Mouse (Mus musculus): ENCODE results near the gene Cd86.

Cd86 gene

GRCm38 (mm10) chr16:36655199-36655598, 10.7 kb downstream of the Cd86 start:
- no peak for DNase-seq

GRCm38 (mm10) chr16:36651174-36651766, 14.6 kb downstream of the Cd86 start:
- no peak for DNase-seq

DNA sequence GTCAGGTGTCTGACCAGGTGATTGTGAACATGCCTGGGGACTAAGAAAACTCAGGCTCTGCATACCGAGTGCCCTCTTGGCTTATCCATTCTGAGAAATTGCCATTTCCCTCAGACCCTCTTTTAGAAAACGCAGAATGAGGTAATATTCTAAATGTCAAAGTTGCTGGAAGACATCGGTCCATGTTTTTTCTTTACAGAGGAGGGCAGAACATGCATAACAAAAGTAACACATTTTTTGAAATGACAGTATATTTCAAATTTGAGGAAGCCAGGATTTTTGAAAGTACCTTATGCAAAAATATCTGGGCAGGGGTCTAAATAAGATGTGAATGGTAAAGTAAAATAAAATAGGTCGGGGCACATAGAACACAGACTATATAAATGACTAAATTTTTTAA, 15.4 kb downstream of the Cd86 start:
- no peak for DNase-seq

DNA sequence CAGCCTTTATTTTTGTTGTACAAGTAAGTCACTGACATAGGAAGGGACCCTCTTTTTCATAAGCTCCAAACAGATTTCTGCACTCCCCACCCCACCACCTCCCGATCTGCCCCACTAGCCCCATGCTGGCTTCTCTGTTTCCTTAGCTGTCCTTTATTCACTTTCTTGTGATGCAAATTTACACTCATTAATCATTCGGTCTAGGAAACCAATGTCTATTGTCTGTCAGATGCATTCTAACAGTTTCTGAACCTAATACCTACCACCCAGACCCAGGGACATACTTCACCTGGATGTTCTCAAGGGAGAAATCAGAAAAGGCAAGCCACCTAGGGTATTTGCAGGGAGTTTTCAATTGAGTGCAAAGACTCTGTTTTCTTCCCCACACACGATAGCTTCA, 16.6 kb downstream of the Cd86 start:
- DNase-seq = no peak

- no peak for DNase-seq
These were observed 20.8 kb downstream of the Cd86 start for GRCm38 (mm10) chr16:36645124-36645523.

DNA sequence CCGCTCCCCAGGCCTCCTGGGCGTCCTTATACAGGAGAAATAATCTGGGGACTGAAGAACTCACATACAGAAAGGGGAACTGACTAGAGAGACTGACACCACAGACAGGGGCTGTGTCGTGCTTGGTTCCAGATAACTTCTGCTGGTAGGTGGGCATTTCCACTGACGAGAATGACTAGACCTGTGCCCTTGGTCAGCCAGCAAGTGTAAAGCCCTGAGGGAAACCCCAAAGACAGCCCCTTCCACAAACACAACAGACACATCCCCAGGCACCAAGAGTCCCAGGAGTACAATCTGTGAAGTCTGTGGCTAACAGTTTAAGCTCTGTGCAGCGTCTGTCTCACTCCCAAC, 23.2 kb downstream of the Cd86 start:
- no peak for DNase-seq

DNA sequence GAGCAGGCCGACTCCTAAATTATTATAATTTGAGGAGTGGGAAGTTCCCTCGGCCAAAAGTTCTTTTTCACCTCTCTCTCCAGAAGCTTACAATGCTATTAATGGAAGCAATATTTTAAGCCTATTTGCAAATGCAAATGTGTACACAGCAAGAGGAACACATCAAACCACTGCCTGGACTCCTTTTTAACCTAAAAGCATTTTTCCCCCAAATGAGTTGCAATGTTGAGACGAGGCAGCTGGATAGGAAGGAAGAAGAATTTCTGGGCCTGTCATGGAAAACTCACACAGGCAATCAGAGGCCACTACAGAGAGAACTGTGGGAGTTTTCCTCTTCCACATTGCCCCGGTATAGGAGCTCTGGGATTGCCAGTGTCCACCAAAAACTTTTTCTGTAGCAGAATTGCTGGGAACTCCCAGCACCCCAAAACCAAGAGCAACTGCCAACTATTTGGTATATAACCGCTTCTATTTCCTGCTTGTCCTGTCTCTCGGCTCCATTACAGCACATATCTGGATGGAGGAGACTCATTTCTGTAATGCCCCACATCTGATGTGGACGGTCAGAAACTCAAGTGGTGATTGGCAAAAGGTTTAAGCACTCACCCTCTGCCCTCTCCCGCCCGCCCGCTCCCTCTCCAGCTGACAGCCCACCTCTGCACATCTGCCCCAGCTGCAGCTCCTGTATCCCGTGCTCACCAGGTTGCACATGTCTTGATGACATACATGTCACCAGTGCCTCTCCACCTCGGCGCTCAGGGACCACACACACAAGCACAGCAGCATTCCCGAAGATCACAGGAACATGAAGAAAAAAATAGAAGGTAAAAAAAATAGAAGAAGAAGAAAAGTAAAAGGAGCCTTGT, 23.8 kb downstream of the Cd86 start:
- DNase-seq = no peak

DNA sequence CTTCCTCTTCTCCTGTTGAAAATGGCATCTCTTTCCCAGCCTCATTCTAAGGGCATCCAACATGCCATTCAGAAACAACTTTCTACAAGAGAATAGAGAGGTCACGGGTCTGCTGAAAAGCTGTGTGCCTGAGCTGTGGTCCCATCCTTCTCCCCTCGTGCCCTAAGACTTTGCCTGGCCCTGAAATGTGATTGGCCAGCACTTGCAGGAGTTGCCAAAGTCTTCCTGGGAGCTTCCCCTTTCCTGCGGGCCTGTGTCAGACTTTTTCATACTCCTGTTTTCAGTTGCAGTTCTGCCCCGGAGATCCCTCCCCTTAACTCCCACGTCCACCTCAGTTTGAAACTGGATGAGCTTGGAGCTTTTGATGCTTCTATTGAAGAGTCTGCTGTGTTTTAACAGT, 24.9 kb downstream of the Cd86 start:
- no peak for DNase-seq

- no peak for DNase-seq
These were observed 25.9 kb downstream of the Cd86 start for GRCm38 (mm10) chr16:36639812-36640504.

GRCm38 (mm10) chr16:36636800-36637199, 29.1 kb downstream of the Cd86 start:
- DNase-seq = no peak

DNA sequence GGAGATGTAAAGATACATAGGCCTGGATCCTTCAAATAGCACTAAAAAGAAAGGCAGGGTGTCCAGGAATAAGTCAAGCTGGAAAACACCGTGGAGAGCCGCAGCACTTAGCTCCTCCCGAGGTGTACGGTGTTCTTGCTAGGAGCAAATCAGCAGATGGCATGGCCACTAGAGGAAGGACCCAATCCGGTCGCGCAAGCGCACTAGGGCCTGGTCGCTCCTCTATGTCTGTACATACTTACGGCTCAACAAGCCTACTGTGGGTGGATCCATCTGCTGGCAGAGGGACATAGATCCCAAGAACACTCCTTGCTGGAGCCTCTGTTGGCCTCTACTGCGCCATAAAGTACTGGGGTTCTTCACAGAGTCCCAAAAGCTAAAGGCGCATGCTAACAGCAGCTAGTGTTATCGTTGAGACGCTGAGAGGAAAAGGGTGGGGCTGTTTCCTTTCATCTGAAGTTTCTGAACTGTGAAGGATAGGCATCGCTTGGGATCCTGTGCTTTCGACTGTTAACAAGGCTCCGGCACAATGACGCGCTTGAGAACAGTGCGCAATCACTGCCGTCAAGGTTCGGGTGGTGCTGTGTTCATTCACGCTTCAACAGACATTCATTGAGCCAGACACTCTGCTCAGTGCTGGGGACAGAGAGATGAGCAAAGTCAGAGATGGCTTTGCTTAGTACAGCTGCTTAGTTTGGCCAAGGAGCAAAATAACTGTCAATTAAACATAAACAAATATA, 30.7 kb downstream of the Cd86 start:
- no peak for DNase-seq

- DNase-seq = no peak
These were observed 31.5 kb downstream of the Cd86 start for GRCm38 (mm10) chr16:36634421-36634820.

DNA sequence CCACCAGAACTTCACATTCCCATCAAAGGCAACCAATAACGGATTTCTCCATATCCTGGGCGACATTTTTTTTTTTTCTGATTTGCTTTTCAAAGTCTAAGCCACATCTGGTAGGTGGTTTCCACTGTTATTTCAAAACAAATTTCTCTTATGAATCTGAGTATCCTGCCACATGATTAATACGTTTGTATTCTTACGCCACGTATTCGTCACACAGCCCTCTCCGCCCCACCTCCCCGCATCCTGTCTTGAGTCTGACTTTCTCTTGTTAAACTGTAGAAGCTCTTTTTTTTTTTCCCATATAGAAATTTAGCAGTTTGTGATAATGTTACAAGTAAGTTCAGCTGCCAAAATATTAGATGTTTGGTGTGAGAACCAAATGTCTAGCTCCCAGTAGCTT, 33.7 kb downstream of the Cd86 start:
- DNase-seq = no peak

DNA sequence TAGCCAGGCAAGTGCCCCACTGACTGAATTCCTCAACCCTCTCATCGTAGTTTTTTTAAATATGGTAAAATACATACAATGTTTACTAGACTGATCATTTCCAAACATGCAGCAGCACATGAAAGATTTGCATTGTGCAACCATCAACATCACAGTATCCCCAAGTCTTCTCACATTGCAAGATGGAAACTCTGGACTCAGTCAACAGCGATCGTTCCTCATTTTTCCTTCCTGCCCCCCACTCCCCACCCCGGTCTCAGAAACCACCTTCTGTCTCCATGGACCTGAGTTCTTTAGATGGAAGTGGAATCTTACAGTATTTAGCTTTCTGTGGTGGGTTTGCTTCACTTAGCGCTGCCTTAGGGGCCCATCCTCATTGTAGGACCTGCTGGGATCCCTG, 34.3 kb downstream of the Cd86 start:
- DNase-seq = no peak

DNA sequence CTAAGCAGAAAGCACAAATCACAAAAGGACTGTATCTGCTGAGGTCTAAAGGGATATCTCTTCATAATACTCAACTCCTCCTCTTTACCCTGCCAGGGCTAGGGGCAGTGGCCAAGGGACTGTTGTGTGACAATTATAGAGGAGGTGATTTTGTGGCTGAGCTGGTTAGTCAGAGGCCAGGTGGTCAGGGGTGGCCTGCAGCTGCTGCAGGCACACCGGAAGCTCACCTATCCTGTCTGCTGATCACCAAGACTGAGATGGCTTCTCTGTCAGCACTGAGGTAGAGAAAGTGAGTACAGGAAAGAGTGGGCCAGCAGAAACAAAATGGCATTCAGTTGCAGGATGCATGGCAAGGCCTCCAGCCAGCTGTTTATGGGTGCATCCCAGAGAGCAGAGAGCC, 38.1 kb downstream of the Cd86 start:
- DNase-seq = no peak

GRCm38 (mm10) chr16:36626567-36627197, 39.2 kb downstream of the Cd86 start:
- no peak for DNase-seq

DNA sequence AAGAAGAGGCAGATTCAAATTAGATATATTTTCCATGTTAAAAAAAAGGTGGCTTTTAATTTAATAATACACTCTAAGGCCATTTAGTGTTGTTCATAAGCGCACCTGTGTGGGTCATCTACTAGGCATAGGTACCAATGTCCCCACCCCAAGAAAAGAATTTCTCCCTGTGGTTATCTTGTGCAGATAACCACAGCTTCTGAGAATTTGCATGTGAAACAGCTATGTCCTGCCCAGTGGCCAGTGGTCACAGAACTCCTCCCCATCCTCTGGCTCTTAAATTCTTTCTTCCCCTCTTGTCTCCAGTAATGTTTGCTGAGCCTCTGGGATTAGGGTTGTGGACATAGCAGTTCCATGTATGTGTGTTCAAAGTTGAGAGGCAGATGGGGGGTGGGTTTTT, 40.0 kb downstream of the Cd86 start:
- DNase-seq = no peak

GRCm38 (mm10) chr16:36622320-36622719, 43.6 kb downstream of the Cd86 start:
- no peak for DNase-seq

DNA sequence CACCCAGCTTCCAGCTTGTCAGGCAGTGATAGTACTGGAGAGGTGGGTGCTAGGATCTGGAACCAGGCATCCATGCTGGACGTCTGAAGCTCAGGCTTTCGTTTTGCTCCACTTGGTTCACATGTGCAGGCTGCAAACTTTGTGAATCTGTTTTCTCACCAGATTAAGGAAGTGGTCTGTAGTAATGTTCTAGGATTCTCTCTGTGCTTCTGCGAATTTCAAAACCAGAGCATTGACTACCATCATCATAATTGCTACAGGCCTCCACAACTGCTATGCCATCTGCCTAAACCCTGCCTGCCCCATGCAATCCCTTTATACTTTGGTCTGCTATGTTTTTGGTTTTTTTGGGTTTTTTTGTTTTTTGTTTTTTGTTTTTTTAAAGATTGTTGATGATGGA, 44.8 kb downstream of the Cd86 start:
- DNase-seq = no peak

GRCm38 (mm10) chr16:36613701-36614100, 52.2 kb downstream of the Cd86 start:
- no peak for DNase-seq

GRCm38 (mm10) chr16:36602632-36603031, 63.2 kb downstream of the Cd86 start:
- no peak for DNase-seq

GRCm38 (mm10) chr16:36598265-36598664, 67.6 kb downstream of the Cd86 start:
- no peak for DNase-seq

All from right cerebral cortex, postnatal 4 days (tissue).